Mouse (Mus musculus) C2C12 (cell line): ENCODE measurements around the gene Gm10770. TPM values are rescaled to one million over a fixed set of nuclear protein-coding genes. Genes with fewer than 3 reads are reported as not detected.
"Not testable (repeated sequence)": the region's sequence is repeated elsewhere in the genome, so short reads cannot be mapped to it uniquely, and the experiment has no call there.

ENCODE experiments used
- H3K27me3 ChIP-seq: one replicate; pipeline ENCODE4 v1.6.1; 2011; ENCODE audit not compliant: control insufficient read depth, insufficient read depth, insufficient read length
- H3K36me3 ChIP-seq: one replicate; pipeline ENCODE4 v1.6.1; 2011; ENCODE audit not compliant: control insufficient read depth, insufficient read depth
- H3K4me3 ChIP-seq: one replicate; pipeline ENCODE4 v1.5.1; 2011; ENCODE audit warnings: mild to moderate bottlenecking, control low read depth; ENCODE audit not compliant: poor library complexity, insufficient read depth, severe bottlenecking
- H3K79me2 ChIP-seq: one replicate; pipeline ENCODE4 v1.6.1; 2011; ENCODE audit not compliant: control insufficient read depth, insufficient read depth
- H3K79me3 ChIP-seq: one replicate; pipeline ENCODE4 v1.6.1; 2011; ENCODE audit warnings: low read depth, control low read depth
- H3ac ChIP-seq: one replicate; pipeline ENCODE3; 2011; ENCODE audit warnings: low read depth; ENCODE audit not compliant: control insufficient read depth, insufficient read length
- CEBPB ChIP-seq: IDR thresholded peaks from one replicate; pipeline ENCODE4 v1.6.1; 2011; ENCODE audit warnings: low read depth, mild to moderate bottlenecking, control low read depth, moderate library complexity
- CTCF ChIP-seq: IDR thresholded peaks from one replicate; pipeline ENCODE4 v1.5.1; 2011; ENCODE audit not compliant: control insufficient read depth, insufficient read depth, insufficient read length
- FOSL1 ChIP-seq: IDR thresholded peaks from one replicate; pipeline ENCODE4 v1.8.0; 2011; ENCODE audit warnings: mild to moderate bottlenecking, low read length; ENCODE audit not compliant: poor library complexity, insufficient read depth, severe bottlenecking
- MAX ChIP-seq: IDR thresholded peaks from one replicate; pipeline ENCODE4 v1.6.1; 2011; ENCODE audit warnings: mild to moderate bottlenecking, control low read depth
- MYOD1 ChIP-seq: IDR thresholded peaks from one replicate; pipeline ENCODE4 v1.6.1; 2011; ENCODE audit warnings: low read depth; ENCODE audit not compliant: control insufficient read depth, insufficient read length
- MYOG ChIP-seq: IDR thresholded peaks from one replicate; pipeline ENCODE4 v1.6.1; 2011; ENCODE audit not compliant: control insufficient read depth, insufficient read length; ENCODE audit errors: extremely low read depth
- USF1 ChIP-seq: IDR thresholded peaks from one replicate; pipeline ENCODE4 v1.6.1; 2011; ENCODE audit warnings: low read depth, mild to moderate bottlenecking, control low read depth, moderate library complexity
- long read RNA-seq, 2 experiments: library from polyadenylated mRNA; unstranded; transcript quantifications; one replicate each; pipeline ENCODE4 v2.0.0; 2019 to 2020
- polyA plus RNA-seq: library from polyadenylated mRNA; unstranded; fragments of >200 nt; fragmentation: generic; extraction: Trizol; gene quantifications from one replicate; pipeline ENCODE4 v1.2.1, GENCODE M21; 2012; ENCODE audit warnings: missing spikeins

The Gm10770 gene
- not detected for polyA plus RNA-seq
- long read RNA-seq, experiment 1: 0 reads
- long read RNA-seq, experiment 2: 0 reads

DNA sequence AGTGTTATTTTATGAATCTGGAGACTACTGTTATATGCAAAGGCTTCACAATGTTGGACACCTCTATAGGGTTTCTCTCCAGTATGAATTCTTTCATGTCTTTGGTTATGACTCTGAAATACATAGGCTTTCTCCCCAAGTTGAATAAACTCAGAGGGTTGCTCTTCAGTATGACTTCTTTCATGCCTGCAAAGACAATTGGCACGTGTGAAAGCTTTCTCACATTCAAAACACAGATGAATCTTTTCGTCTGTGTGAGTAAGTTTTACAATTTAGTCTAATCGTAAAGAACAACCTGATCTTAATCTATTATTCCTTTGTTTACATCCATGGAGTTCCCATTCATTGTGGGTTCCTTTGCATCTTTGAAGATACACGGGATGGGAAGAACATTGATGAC is at the start of gene Gm10770:
Gm10770 (minus strand) TSS at position 101 of the 400 bp plus-strand sequence.
- not testable (repeated sequence) for H3K79me3 ChIP-seq, H3K36me3 ChIP-seq, H3K4me3 ChIP-seq, H3K79me2 ChIP-seq, H3ac ChIP-seq, H3K27me3 ChIP-seq

DNA sequence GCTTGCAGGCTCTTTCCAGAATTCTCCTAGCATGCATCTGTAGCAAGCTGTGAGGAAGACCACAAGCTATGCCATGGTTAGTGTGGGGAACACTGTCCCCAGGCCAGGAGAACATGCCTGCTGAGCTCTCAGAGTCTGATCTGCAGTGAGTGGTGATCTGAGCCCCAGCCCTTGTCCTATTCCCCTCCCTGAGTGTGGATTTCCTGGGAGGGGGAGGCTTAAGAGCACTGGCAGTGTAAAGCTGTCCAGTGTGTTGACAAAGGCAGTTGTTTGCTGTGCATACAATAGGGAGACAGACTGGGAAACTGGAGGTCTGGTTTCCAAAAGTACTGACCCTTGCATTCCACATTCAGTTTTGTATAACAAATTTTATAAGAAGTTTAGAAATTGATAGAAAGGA is 43.8 kb upstream of the Gm10770 start:
- not testable (repeated sequence) for H3K79me3 ChIP-seq, H3K36me3 ChIP-seq, H3K27me3 ChIP-seq, H3K4me3 ChIP-seq, H3K79me2 ChIP-seq, H3ac ChIP-seq

DNA sequence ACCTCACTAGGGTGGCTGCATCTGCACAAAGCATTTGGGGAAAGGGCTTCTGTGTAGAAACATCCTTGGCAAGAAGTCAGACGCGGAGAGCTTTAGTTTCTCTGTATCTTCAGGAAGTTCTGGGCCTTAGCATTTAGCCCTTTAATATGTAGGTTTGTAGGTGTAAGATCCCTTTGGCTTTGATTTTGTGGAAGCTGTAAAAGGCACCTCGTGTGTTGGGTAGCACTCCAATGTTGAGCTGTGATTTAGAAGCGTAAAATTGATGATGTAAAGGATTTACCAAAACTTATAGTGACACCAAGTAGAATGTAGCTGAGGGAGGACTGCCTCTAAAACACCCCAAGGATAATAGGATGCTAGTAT is 38.9 kb upstream of the Gm10770 start:
- not testable (repeated sequence) for H3ac ChIP-seq, H3K27me3 ChIP-seq, H3K79me2 ChIP-seq, H3K79me3 ChIP-seq, H3K36me3 ChIP-seq
- H3K4me3 ChIP-seq: peak overlapping the region; percentile 39

DNA sequence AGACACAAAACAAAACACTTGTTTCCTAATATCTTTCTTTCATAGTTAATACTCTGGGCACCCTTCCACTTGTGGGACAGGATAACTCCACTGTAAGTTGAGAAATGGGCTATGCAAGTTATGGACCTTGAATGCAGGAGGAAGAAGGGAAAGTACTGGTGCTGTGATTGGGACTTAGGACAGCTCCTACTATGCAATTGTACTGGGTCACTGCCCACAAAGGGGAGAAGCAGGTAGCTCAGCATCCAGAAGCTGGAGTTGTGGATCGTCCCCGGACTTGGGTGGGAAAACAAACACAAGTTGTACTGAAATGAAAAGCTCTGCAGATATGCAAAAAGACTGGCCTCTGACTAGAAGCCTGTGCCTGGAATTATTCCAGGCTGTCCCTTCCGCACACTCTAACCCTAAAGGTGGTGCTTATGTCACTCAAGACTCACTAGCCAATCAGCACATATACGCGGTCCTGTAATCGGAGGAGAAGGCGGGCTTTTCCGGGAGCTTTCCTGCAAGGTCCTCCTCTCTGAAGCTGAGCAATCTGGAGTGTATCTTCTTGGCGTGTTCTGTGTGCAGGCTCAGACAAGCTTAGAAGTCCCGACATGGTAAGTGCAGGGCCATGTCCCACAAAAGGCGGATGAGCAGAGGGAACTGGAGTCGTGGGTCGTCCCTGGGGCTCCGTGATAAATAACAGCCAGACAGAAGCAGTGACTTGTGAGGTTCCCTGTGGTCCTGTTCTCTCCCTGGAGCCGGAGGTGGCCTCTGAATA is 38.3 kb upstream of the Gm10770 start, which contains the start of gene Zfp937:
Zfp937 (plus strand) TSS at position 474 of the 763 bp plus-strand sequence.
- H3K79me3 ChIP-seq, H3K36me3 ChIP-seq: not testable (repeated sequence)

DNA sequence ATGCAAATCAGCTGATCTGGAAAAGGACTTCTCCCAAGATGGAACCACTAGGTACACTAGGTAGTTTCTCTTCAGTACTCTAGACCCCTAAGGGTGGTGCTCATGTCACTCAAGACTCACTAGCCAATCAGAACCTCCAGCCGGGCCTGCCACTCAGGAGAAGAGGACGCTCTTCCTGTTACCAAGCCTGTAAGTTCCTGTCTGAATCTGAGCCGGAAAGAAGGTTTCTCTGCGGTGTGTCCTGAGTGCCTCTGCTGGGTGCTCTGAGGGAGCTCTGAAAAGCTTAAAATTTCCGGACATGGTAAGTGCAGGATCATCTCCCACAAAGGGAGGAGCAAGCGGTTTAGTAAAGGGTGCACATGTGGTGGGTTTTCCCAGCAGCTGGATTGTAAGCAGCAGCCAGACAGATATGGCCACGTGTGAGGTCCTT is 2.1 kb upstream of the Gm10770 start, which contains the start of gene Gm14139:
Gm14139 (plus strand) TSS at position 186 of the 430 bp plus-strand sequence.
- H3K27me3 ChIP-seq, H3K79me3 ChIP-seq, H3K79me2 ChIP-seq, H3K36me3 ChIP-seq, H3ac ChIP-seq: not testable (repeated sequence)
- peak within 1 kb of the TSS; percentile 32 for H3K4me3 ChIP-seq

More for the DNA sequence above, 38.3 kb upstream of the Gm10770 start, which contains the start of gene Zfp937:
- peak within 1 kb of the TSS; percentile 39 for H3K4me3 ChIP-seq
- H3K27me3 ChIP-seq, H3ac ChIP-seq, H3K79me2 ChIP-seq: not testable (repeated sequence)

DNA sequence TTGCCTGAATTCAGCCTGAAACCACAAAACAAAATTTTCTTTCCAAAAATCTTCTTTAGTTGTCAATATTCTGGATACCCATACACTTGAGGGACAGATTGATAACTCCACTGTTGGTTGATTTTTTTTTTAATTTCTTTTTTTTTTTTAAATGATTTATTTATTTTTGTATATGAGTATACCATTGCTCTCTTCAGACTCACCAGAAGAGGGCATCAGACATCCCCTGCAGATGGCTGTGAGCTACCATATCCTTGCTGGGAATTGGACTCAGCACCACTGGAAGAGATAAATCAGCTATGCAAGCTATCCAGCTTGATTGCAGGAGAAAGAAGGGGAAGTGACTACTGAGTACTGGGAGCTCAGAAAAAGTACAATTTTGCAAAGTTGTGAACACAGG is 1.6 kb upstream of the Gm10770 start:
- not testable (repeated sequence) for H3K27me3 ChIP-seq, H3K79me2 ChIP-seq, H3ac ChIP-seq, H3K4me3 ChIP-seq, H3K79me3 ChIP-seq, H3K36me3 ChIP-seq

DNA sequence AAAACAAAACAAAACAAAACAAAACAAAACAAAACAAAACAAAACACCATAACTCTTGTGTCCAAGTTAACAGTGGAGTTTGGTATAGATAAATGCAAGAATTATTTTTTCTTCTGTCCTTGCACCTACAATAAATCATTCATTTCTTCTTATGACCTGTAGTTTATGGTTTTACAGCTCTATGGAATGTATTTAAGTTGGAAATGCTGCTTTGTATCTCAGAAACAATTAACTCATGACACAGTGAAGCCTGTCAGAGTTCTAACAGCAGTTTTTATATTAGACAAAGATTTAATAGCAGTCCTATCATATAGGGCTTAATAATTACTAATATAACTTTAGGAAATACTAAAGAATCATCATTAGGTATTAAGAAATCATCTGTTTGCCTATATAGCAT is 5.6 kb downstream of the Gm10770 start:
- Histone ChIP-seq H3ac (no peak overlapping the region), H3K79me2 (no peaks in the 10 kb centered on the region), H3K27me3 (no peaks in the 10 kb centered on the region), H3K4me3 (no peak overlapping the region), H3K79me3 (no peaks in the 10 kb centered on the region), H3K36me3 (no peaks in the 10 kb centered on the region)
- TF ChIP-seq MAX: no peak
- no peak for TF ChIP-seq CTCF
- TF ChIP-seq MYOD1: no peak
- TF ChIP-seq USF1: no peak
- TF ChIP-seq FOSL1: no peak
- no peak for TF ChIP-seq MYOG
- TF ChIP-seq CEBPB: no peak
